Mouse (Mus musculus) stomach, embryonic 16.5 days (tissue): Measurements from ENCODE around the gene Map3k5. TPM values are rescaled to one million over a fixed set of nuclear protein-coding genes. Genes with fewer than 3 reads are reported as not detected.
A peak's percentile ranks its signal among the peaks of the same experiment; 100 is the strongest.

Source experiments
- ATAC-seq: fragments of 200-750 bp; cut with Nextera tagmentation; 2 replicates; pipeline ENCODE4 v1.8.0; 2017; ENCODE audit warnings: moderate number of reproducible peaks, moderate TSS enrichment; ENCODE audit not compliant: insufficient read depth, low FRiP score
- H3K27ac ChIP-seq: fragments of 300-500 bp; sonication (generic); 2 replicates; pipeline ENCODE4 v1.5.1; 2014; ENCODE audit warnings: low read length
- H3K27me3 ChIP-seq: fragments of 300-500 bp; sonication (generic); 2 replicates; pipeline ENCODE4 v1.6.1; 2014; ENCODE audit warnings: low read length, control low read depth, mixed read lengths; ENCODE audit not compliant: control insufficient read depth, insufficient read depth
- H3K36me3 ChIP-seq: fragments of 300-500 bp; sonication (generic); 2 replicates; pipeline ENCODE4 v1.6.1; 2014; ENCODE audit warnings: low read length; ENCODE audit not compliant: control insufficient read depth, insufficient read depth
- H3K4me1 ChIP-seq: fragments of 300-500 bp; sonication (generic); 2 replicates; pipeline ENCODE4 v1.6.1; 2014; ENCODE audit warnings: low read length, control low read depth, mixed read lengths; ENCODE audit not compliant: control insufficient read depth, insufficient read depth
- H3K4me2 ChIP-seq: fragments of 300-500 bp; sonication (generic); 2 replicates; pipeline ENCODE4 v1.6.1; 2014; ENCODE audit warnings: low read depth, low read length, mixed read lengths
- H3K4me3 ChIP-seq: fragments of 300-500 bp; sonication (generic); replicated peaks from 2 replicates; pipeline ENCODE4 v1.5.1; 2014; ENCODE audit warnings: mild to moderate bottlenecking, low read length
- H3K9ac ChIP-seq: fragments of 300-500 bp; sonication (generic); 2 replicates; pipeline ENCODE4 v1.6.1; 2014; ENCODE audit warnings: low read length
- H3K9me3 ChIP-seq: fragments of 300-500 bp; sonication (generic); replicated peaks from 2 replicates; pipeline ENCODE4 v1.6.1; 2016; ENCODE audit warnings: low read length, control low read depth; ENCODE audit not compliant: control insufficient read depth
- WGBS: fragments of 180-500 bp; shearing (Covaris S2); extraction: QIAGEN DNeasy Blood & Tissue Kit; methylation state at CpG from one replicate; pipeline ENCODE4 v1.1.7; 2014; 5-methylcytosine and 5-hydroxymethylcytosine counted together
- polyA plus RNA-seq: library from polyadenylated mRNA; unstranded; fragments of >200 nt; fragmentation: Nextera tagmentation; extraction: Ambion mirVana; gene quantifications from 2 replicates; pipeline ENCODE4 v1.2.1, GENCODE M21; 2015

Gene Map3k5
- polyA plus RNA-seq, 1 experiment from 2014 or later: 2.7 TPM

- Histone ChIP-seq H3K9me3 (0 out of 2 replicates have a peak, but pooled peaks cover 3% of the 10 kb centered on the region), H3K36me3 (peaks cover 5% of the 10 kb centered on the region; the same call in 1 of the 2 replicates), H3K27me3 (no peaks in the 10 kb centered on the region), H3K4me2 (no peak overlapping the region), H3K4me1 (0 out of 2 replicates have a peak, but pooled peaks cover 4% of the 10 kb centered on the region), H3K27ac (no peak overlapping the region), H3K9ac (no peak overlapping the region), H3K4me3 (no peak overlapping the region)
- WGBS: 67% methylated on average over 10 of the region's 10 CpGs
- no peak for ATAC-seq
Measured at GRCm38 (mm10) chr10:20022608-20023340, 88.5 kb downstream of the Map3k5 start.

- Histone ChIP-seq H3K9me3 (no peaks in the 10 kb centered on the region), H3K27ac (no peak overlapping the region), H3K4me1 (0 out of 2 replicates have a peak, but pooled peaks cover 4% of the 10 kb centered on the region), H3K4me3 (no peak overlapping the region), H3K36me3 (peaks cover under 1% of the 10 kb centered on the region; the same call in 1 of the 2 replicates), H3K9ac (no peak overlapping the region), H3K4me2 (no peak overlapping the region), H3K27me3 (no peaks in the 10 kb centered on the region)
- no peak for ATAC-seq
- WGBS: 86% methylated on average over 10 of the region's 10 CpGs
Measured at GRCm38 (mm10) chr10:20023524-20023923, 89.3 kb downstream of the Map3k5 start.

- ATAC-seq: no peak
- Histone ChIP-seq H3K27me3 (no peaks in the 10 kb centered on the region), H3K36me3 (no peaks in the 10 kb centered on the region), H3K4me1 (0 out of 2 replicates have a peak, but pooled peaks cover 4% of the 10 kb centered on the region), H3K9me3 (no peaks in the 10 kb centered on the region), H3K9ac (no peak overlapping the region), H3K27ac (no peak overlapping the region), H3K4me2 (no peak overlapping the region), H3K4me3 (no peak overlapping the region)
- WGBS: 94% methylated on average over 10 of the region's 10 CpGs
Measured at GRCm38 (mm10) chr10:20024891-20025290, 90.6 kb downstream of the Map3k5 start.

GRCm38 (mm10) chr10:20025781-20026520 is 91.7 kb downstream of the Map3k5 start:
- Histone ChIP-seq H3K36me3 (no peaks in the 10 kb centered on the region), H3K9ac (no peak overlapping the region), H3K4me2 (no peak overlapping the region), H3K4me1 (0 out of 2 replicates have a peak, but pooled peaks cover 4% of the 10 kb centered on the region), H3K27me3 (no peaks in the 10 kb centered on the region), H3K4me3 (no peak overlapping the region), H3K27ac (no peak overlapping the region), H3K9me3 (no peaks in the 10 kb centered on the region)
- WGBS: 67% methylated on average over 12 of the region's 12 CpGs
- ATAC-seq: no peak

GRCm38 (mm10) chr10:20030703-20031102 is 96.4 kb downstream of the Map3k5 start:
- ATAC-seq: no peak
- H3K27me3 ChIP-seq: no peaks in the 10 kb centered on the region
- H3K4me3 ChIP-seq: no peak overlapping the region
- 92% methylated on average over 1 of the region's 1 CpGs for WGBS
- H3K4me1 ChIP-seq: no peaks in the 10 kb centered on the region
- H3K4me2 ChIP-seq: no peak overlapping the region
- no peaks in the 10 kb centered on the region for H3K36me3 ChIP-seq
- no peak overlapping the region for H3K27ac ChIP-seq
- no peak overlapping the region for H3K9ac ChIP-seq
- H3K9me3 ChIP-seq: no peaks in the 10 kb centered on the region

GRCm38 (mm10) chr10:20031936-20032335 is 97.7 kb downstream of the Map3k5 start:
- H3K36me3 ChIP-seq: no peaks in the 10 kb centered on the region
- no peak overlapping the region for H3K4me3 ChIP-seq
- H3K4me2 ChIP-seq: no peak overlapping the region
- H3K9ac ChIP-seq: no peak overlapping the region
- 62% methylated on average over 2 of the region's 2 CpGs for WGBS
- H3K9me3 ChIP-seq: no peaks in the 10 kb centered on the region
- H3K27ac ChIP-seq: no peak overlapping the region
- ATAC-seq: 0 out of 2 replicates have a peak, but pooled peaks have one; percentile 29
- H3K4me1 ChIP-seq: no peaks in the 10 kb centered on the region
- H3K27me3 ChIP-seq: no peaks in the 10 kb centered on the region

- Histone ChIP-seq H3K36me3 (no peaks in the 10 kb centered on the region), H3K4me3 (no peak overlapping the region), H3K4me1 (no peaks in the 10 kb centered on the region), H3K27me3 (no peaks in the 10 kb centered on the region), H3K9ac (no peak overlapping the region), H3K4me2 (no peak overlapping the region), H3K27ac (no peak overlapping the region), H3K9me3 (no peaks in the 10 kb centered on the region)
- 75% methylated on average over 2 of the region's 2 CpGs for WGBS
- no peak for ATAC-seq
Measured at GRCm38 (mm10) chr10:20036375-20036774, 102.1 kb downstream of the Map3k5 start.

- ATAC-seq: no peak
- H3K9me3 ChIP-seq: no peaks in the 10 kb centered on the region
- H3K9ac ChIP-seq: no peak overlapping the region
- H3K27me3 ChIP-seq: no peaks in the 10 kb centered on the region
- no peak overlapping the region for H3K27ac ChIP-seq
- WGBS: 66% methylated on average over 7 of the region's 7 CpGs
- no peaks in the 10 kb centered on the region for H3K4me1 ChIP-seq
- H3K36me3 ChIP-seq: no peaks in the 10 kb centered on the region
- H3K4me2 ChIP-seq: no peak overlapping the region
- no peak overlapping the region for H3K4me3 ChIP-seq
Measured at GRCm38 (mm10) chr10:20036846-20037245, 102.6 kb downstream of the Map3k5 start.

GRCm38 (mm10) chr10:20039531-20039930 is 105.3 kb downstream of the Map3k5 start:
- Histone ChIP-seq H3K4me3 (no peak overlapping the region), H3K9me3 (no peaks in the 10 kb centered on the region), H3K27me3 (no peaks in the 10 kb centered on the region), H3K9ac (no peak overlapping the region), H3K4me1 (no peaks in the 10 kb centered on the region), H3K27ac (no peak overlapping the region), H3K36me3 (no peaks in the 10 kb centered on the region), H3K4me2 (no peak overlapping the region)
- WGBS: 90% methylated on average over 3 of the region's 3 CpGs
- no peak for ATAC-seq
